Mouse (Mus musculus): Measurements from ENCODE around the gene Trpd52l3.
"Not testable (repeated sequence)": the region's sequence is repeated elsewhere in the genome, so short reads cannot be mapped to it uniquely, and the experiment has no call there.

The Trpd52l3 gene

GRCm38 (mm10) chr19:30003621-30004020, at the start of gene Trpd52l3:
TSS of gene Trpd52l3 (plus strand) at chr19:30003790.
- DNase-seq = no peak

DNA sequence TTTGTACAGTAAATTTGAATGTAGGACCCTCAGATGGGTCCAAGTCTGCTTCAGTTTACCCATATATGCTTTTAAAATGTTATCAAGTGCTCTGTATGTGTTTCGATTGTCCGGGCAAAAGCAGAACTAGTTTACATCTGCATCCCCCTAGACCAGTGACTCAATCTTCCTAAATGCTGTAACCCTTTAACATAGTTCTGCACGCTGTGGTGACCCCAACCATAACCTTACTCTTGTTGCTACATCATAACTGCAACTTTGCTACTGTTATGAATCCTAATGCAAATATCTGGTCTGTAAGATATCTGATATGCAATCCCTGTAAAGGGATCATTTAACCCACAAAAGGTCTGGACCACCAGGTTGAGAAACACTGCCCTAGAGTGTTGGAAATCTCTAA, 49.8 kb upstream of the Trpd52l3 start:
- DNase-seq = no peak

GRCm38 (mm10) chr19:29955454-29955853, 48.1 kb upstream of the Trpd52l3 start:
- DNase-seq = no peak

GRCm38 (mm10) chr19:29960906-29961305, 42.7 kb upstream of the Trpd52l3 start:
- DNase-seq = no peak

DNA sequence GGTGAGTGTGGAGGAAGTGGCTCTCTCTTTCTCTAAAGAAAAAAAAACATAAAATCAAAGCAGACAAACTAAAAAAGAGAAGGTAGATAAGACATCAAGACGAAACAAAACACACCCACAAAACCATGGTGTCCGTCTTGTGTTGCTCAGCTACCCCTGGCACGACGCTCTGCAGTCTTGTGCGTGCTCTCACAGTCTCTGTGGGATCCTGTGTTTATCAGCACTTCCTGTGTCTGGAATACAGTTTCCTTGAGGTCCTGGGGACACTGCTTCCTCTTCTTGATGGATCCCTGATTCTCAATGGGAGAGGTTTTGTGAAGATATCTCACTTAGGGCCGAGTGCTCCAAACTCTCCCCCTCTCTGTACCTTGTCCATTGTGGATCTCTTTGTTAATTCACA, 41.7 kb upstream of the Trpd52l3 start:
- no peak for DNase-seq

DNA sequence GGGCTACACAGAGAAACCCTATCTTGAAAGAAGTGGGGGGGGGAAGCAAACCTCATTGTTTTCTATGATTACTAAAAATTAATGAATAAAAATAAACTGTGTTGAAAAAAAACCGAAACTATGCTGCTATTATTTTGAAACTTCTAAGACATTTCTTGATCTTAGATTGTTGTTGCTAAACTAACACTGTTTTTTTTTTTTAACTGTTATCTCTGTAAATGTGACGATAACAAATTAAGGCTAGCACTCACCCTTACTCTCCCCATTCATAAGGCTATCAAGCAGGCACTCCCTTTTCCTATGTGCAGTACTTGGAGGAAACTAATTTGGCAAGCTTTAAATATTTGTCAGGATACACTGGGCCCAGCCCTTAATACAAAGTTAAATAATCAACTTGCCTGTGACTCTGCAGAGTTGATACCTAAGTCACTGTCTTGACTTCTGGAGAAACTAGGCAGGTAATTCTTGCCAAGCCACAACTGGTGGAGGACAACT, 39.9 kb upstream of the Trpd52l3 start:
- no peak for DNase-seq

DNA sequence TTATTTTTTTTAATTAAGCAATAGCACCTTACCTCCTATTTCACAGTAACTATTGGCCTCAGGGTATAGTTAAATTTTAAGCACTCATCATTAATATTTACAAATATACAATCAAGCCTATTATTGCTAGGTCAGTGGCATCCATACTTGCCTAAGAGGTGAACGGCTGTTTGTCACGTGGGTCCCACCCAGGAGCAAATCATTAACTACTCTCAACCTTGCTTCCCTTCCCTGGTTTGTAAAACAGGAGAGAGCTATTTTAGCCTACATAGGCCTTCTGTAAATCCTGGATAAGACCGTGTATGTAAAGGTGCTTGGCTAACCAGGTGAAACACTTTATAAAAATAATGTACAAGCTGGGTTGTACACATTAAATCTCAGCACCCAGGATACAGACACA, 35.6 kb upstream of the Trpd52l3 start:
- DNase-seq = no peak

- DNase-seq = no peak
Observed at GRCm38 (mm10) chr19:29973396-29973795, 30.2 kb upstream of the Trpd52l3 start.

- peak; percentile 58 to 70 for DNase-seq
Observed at GRCm38 (mm10) chr19:29978847-29979246, 24.7 kb upstream of the Trpd52l3 start.

DNA sequence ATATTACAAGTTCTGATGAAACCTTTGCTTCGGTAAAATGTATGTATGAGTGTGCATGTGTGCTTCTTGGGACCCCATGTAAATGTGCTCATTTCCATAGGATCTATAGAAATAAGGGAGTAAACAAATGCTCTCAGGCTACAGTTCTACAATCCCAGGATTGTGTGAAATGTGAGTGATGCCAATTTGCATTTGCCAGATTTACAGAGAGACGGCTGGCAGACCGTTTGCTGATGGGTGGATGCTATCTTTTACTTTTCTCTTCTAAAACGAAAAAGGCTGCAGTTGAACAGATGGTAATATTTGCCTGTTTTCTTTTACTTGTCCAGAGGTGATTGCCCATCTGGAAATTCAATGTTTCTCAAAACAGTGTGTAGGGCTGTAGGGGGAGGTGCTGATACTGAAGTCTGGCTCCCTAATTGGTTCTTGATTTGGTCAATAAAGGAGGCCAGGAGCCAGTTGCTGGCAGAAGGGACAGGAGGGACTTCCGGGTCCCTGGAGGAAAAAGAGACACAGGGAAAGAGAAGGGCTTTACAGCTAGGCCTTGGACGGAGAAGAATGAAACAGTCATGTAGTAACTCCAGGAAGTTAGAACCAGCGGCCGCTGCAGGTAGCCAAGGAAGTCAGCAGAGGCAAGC, 24.0 kb upstream of the Trpd52l3 start:
- no peak for DNase-seq

DNA sequence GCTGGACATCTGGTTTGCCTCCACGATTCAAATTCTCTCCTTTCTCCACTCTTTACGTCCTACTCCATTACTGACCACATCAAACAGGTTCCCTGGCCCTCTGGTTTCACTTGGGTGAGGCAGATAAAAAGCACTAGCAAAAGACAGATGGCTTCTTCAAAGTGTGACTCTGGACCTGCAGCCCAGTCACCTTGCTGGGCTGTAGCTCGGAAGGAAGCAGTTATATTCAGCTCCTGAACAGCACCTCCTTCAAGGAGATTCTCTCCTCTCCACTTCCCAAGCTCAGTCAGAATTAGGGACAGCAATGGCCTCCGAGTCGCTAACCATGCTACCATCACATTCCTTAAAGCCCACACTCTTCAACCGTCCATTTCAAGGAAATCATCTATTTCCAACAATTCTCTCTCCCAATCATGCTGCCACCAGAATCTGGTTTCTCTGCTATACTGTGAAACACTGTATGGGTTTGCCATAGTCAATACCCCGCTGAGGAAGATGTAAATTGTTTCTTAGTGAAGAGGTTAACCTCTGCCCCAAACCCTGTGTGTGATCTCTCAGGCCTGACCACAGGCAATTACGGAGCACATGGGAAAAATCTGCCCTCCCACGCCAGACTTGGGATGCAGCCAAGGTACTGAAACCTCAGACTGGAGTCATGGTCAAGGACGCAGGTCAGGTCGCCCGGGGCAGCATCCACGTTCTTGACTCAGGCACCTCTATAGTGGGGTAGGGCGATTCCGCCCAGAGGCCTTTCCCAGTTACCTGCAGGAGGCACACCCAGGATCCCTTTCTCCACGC, 19.2 kb upstream of the Trpd52l3 start:
- DNase-seq = peak; percentile 30

- no peak for DNase-seq
Observed at GRCm38 (mm10) chr19:29986464-29987091, 17.0 kb upstream of the Trpd52l3 start.

DNA sequence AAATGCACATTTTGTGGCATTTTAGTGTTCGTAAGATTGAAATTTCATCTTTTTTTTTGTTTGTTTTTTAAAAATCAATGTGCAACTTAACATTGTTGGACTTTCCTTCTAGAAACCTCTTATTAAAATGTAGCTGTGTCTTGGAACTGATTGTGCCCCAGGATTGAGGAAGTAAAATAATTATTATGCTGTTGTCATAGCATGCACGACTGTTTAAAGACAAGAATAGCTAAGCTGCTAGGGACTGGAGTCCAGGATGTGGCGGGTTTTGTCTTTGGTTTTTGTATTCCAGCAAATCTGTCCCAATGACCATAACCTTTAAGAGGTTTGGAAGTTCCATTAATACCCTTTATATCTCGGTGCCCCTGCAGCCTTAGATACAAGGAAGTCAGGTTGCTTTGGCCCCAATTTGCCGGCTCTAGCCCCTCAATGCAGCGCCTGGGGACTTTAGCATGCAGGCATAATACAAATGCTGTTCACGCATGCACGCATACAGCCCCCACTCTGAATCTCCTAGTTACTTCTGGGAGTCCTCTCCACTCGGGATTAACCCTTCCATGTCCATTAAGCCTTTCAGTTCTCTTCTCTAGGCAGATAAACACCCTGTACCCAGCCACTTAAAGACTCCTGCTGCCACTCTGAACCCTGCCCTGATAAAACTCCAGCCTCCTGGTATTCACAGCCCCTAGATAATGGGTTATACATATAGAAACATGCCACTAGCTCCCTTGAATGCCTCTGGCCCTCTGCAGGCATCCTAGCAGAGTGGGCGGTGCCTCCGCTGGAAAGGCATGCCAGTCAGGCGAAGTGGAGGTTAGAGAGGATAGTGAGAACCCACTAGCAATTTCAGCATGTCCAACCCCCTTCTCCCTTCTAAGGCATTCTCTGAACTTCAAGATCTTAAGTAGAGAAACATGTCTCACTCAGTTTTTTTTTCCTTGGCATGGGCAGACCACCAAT, 2.9 kb upstream of the Trpd52l3 start:
- no peak for DNase-seq

GRCm38 (mm10) chr19:30001550-30001949, 2.0 kb upstream of the Trpd52l3 start:
- DNase-seq = no peak

DNA sequence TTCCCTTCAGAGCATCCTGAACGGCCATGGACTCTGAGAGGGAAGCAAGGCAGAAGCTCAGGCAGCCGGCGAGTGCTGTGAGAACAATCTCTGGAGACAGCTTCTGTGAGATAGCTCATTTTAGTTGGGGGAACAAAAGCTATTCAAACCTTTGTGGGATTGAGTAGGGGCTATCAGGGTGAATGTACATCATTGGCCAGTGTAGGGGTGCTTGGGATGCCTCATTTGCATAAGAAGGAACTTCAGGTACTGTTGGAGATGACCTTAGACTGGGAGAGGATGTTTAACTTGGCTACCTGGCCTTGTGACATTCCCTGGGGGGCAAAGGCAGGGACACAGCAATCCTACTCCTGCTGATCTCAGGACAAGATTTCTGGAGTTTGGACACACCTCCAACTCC, 2.8 kb downstream of the Trpd52l3 start:
- DNase-seq = no peak

DNA sequence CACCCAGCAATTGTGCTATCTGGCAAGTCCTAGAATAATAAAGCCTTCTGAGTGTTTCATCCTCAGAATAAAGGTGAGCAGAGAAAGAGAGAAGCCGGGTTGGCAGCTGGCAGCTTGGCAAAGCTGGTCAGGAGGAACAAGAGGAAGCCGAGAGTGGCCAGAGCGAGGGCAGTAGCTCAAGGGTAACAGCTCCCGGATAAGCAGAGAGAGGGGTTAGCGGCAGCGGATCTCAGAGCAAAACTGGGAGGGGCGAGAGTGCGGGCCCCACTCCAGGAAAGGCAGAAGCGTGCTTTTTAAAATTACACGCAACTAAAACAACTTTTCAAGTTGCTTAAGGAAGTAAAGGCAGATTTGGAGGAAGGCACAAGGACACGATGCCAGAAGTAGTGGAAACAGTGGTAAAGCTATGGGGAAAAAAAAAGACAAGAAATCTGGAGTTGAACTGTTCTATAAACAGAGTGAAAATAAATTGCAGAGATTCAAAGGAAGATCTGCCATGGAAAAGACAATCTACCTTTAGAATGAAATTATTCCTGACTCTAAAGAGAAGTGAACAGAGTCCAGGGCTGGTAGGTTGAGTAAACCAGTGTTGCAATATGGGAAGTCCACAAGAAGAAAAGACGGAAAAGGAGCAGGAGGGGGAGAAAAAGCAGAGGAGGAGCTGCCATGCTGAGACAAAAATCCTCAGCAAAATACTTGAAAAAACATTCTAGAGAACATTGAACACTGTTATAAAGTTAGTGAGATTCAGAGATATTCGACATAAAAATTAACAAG, 7.1 kb downstream of the Trpd52l3 start:
- peak in 1 of 2 experiments; percentile 8 for DNase-seq

- DNase-seq = no peak
Observed at GRCm38 (mm10) chr19:30014331-30014730, 10.7 kb downstream of the Trpd52l3 start.

DNA sequence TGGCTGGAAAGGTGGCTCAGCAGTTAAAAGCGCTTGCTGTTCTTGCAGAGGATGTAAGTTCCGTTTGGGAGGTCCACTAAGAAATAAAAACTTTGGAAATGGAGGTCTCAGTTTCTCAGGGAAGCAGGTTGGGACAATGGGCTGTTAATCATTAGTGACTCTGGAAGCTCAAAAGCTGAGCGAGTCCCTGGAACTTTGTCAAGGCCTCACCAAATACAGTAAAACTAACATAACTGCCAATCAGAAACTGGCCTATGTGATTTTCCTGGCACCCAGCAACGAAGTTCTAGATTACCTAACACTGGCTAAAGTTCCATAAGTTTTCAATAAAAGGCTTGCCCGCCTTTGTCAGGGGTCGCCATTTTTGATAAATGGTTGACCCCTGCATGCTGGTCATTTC, 12.6 kb downstream of the Trpd52l3 start:
- DNase-seq = no peak

DNA sequence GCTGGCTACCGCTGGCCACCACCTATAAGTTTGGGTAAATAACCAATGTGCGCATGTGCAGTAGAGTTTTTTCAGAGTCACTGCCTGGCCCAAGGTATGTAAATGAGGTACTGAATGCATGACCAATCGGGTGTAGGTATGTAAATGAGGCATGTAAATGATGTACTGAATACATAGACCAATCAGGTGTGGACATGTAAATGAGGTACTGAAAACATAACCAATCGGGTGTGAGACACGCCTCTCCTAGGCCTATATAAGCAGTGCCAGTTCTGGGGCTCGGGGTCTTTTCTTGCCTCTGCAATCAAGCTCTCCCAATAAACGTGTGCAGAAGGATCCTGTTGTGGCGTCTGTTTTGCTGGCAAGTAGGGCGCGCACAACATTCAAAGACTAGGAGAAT, 19.8 kb downstream of the Trpd52l3 start:
- not testable (repeated sequence) for DNase-seq

DNA sequence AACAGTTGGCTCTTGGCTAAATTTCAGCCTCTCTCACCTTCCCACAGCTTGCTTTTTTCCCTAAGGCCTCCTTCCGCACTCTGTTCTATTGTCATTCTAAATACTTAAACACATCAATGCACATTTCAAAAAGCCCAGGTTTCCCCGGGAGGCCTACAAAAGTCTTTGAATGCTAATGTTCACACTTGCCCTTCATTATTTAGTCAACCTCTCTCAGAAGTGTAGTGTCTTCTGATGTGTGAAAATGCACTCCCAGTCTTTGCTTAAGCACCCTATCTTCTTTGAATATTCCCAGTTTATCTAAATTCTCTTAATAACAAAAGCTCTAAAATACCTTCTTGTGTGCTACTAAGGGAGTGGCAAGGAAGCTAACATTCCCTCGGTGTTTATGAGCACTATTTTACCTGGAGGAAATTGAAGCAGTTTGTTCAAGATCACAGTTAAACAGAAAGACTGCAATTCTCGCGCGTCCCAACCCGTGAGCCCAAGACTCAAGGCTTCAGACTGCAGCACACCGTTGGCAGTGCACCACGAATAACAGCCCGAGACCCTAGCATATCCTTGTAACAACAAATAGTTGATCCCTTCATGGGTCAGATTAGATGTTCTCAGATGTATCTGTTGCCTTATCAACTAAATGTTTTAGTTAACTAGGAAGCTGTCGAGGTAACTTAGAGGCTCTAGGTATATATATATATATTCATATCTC, 25.6 kb downstream of the Trpd52l3 start:
- peak; percentile 14 to 16 for DNase-seq

Data from cerebellum, postnatal 10 days (tissue).